Mouse (Mus musculus) lung, adult 2 months (tissue): ENCODE measurements around the gene Fcgr1.

Experiments
- CTCF ChIP-seq: fragments of 200-500 bp; IDR thresholded peaks from 2 replicates; pipeline ENCODE4 v1.5.1; 2011; ENCODE audit warnings: mild to moderate bottlenecking, low read length, control low read depth; ENCODE audit not compliant: insufficient read depth
- POLR2A ChIP-seq: fragments of 200-500 bp; IDR thresholded peaks from 2 replicates; pipeline ENCODE4 v1.6.1; 2011; ENCODE audit warnings: low read depth, mild to moderate bottlenecking, control low read depth, low read length, borderline replicate concordance; ENCODE audit errors: extremely low read depth

DNA sequence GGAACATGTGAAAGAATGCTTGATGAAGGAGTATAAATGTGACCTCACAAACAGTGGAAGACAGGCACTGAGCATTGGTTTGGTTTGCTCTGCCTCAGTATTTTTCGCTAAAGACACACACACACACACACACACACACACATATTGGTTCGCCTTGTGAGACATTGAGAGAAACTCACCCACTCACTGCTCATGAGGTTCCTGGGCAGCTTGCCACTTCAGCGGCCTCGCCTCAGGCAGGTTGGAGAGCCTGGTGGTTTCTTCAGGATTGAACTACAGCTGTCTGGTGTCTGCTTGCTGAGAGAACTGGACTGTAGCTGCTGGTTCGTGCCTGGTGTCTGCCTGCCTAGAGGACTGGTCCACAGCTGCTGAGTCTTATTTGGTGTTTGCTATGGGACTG, 33.5 kb downstream of the Fcgr1 start:
- no peak for TF ChIP-seq POLR2A
- no peak for TF ChIP-seq CTCF
